Mouse (Mus musculus): ENCODE results near the gene Rbms3. TPM values are rescaled to one million over a fixed set of nuclear protein-coding genes. Genes with fewer than 3 reads are reported as not detected.

Gene Rbms3
- total and polyA plus RNA-seq, 3 experiments, result not detected

DNA sequence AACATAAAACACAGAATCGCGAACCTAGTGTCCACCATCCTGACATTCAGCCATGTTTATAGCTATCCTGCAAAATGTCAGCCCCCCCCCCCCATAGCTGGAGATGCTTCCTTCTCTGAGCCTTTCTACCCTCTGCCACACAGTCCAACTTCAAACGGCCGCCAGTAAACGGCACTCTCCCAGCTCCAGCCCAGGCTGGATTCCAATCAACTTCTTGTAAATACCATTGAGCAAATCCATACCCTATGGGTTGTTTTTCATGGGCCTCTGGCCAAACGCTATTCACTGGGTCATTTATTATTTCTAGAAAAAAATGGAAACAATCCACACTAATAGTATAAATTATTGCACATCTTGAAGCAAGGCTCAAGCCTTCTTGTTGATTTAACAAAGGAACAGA lies 468.6 kb downstream of the Rbms3 start:
- in situ Hi-C loops (cut with MboI; ENCODE audit: low pct_ligation_motif_present, low pct_unique_long_range_greater_than_20kb, low sequenced_read_pairs) (no loop called here), dilution Hi-C loops (cut with MboI; ENCODE audit: extremely low pct_ligation_motif_present, extremely low pct_unique_long_range_greater_than_20kb, low sequenced_read_pairs) (no loop called here)
- no peaks in the 10 kb centered on the region for H3K4me1 ChIP-seq (ENCODE audit: control insufficient read depth in 1 of 2, insufficient read depth in 2 of 2)
- no peak overlapping the region for H3K27ac ChIP-seq (ENCODE audit: insufficient read depth, low read depth)
- no peak overlapping the region for H3K4me2 ChIP-seq (ENCODE audit: insufficient read depth, low read depth, poor library complexity, severe bottlenecking)
- no peaks in the 10 kb centered on the region for H3K27me3 ChIP-seq (replicated peaks)
- DNase-seq (ENCODE audit: extremely low read depth), result no peak
- peaks cover 79% of the 10 kb centered on the region for H3K9me3 ChIP-seq (replicated peaks; ENCODE audit: low read length)
- no peak overlapping the region for H3K4me3 ChIP-seq (replicated peaks in 1 of 3; ENCODE audit: low read depth in 2 of 3, low read length in 2 of 3, poor library complexity in 1 of 3)
- TF ChIP-seq ZMIZ1 (IDR thresholded peaks at IDR 0.05; ENCODE audit: low read depth, low read length), result no peak
- no peak for TF ChIP-seq KAT2A (IDR thresholded peaks at IDR 0.05; ENCODE audit: insufficient replicate concordance, low read length)
- TF ChIP-seq MAX (IDR thresholded peaks at IDR 0.05; ENCODE audit: low read length), result no peak
- no peak for TF ChIP-seq TBP (conservative IDR thresholded peaks at IDR 0.05; ENCODE audit: low read depth, low read length)
- TF ChIP-seq RCOR1 (conservative IDR thresholded peaks at IDR 0.05; ENCODE audit: low read depth, low read length), result no peak
- TF ChIP-seq CHD2 (IDR thresholded peaks at IDR 0.05; ENCODE audit: low read length), result no peak
- TF ChIP-seq ETS1 (conservative IDR thresholded peaks at IDR 0.05; ENCODE audit: low read depth, low read length), result no peak
- TF ChIP-seq MAFK (IDR thresholded peaks at IDR 0.05; ENCODE audit: insufficient replicate concordance, low read length), result no peak
- H3K79me2 ChIP-seq (replicated peaks; ENCODE audit: control insufficient read depth, extremely low read depth, insufficient read depth, poor library complexity, severe bottlenecking), result no peaks in the 10 kb centered on the region
- H3K9ac ChIP-seq (ENCODE audit: insufficient read depth, low read depth), result no peak overlapping the region
- no peaks in the 10 kb centered on the region for H3K36me3 ChIP-seq (replicated peaks in 1 of 2; ENCODE audit: control insufficient read depth in 1 of 2, insufficient read depth in 1 of 2, low read length in 1 of 2)

DNA sequence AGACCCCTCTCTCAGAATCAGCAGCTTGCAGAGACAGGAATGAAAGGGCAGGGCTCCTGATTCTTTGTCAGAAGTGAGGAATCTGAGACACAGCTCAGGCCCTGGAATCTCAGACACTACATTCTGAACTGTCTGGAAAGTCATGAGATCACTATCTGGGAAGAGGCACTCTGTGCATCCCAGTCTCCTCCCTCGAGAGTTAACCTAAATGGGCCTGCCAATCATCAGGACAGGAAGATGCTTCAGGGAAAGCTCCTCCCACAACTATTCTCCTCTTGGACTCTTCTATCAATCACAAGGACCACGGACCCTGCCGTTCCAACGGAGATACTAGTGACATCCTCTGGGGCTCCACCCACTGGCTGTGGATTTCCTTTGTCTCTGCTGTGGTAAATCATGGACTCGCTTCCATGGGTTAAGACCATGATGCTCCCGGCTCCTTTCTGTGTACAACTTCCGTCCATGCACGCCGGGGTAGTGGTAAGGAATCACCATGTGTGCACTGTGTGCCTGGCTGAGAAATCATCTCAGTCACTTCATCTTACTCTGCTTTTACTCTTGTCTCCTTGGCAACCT lies 473.3 kb downstream of the Rbms3 start:
- Histone ChIP-seq H3K4me2 (ENCODE audit: insufficient read depth, low read depth, poor library complexity, severe bottlenecking) (no peak overlapping the region), H3K27ac (ENCODE audit: insufficient read depth, low read depth) (no peak overlapping the region), H3K9ac (ENCODE audit: insufficient read depth, low read depth) (no peak overlapping the region), H3K79me2 (replicated peaks; ENCODE audit: control insufficient read depth, extremely low read depth, insufficient read depth, poor library complexity, severe bottlenecking) (no peaks in the 10 kb centered on the region), H3K9me3 (replicated peaks; ENCODE audit: low read length) (peaks cover 74% of the 10 kb centered on the region), H3K4me1 (ENCODE audit: control insufficient read depth in 1 of 2, insufficient read depth in 2 of 2) (no peaks in the 10 kb centered on the region), H3K27me3 (replicated peaks) (no peaks in the 10 kb centered on the region), H3K4me3 (replicated peaks in 1 of 3; ENCODE audit: low read depth in 2 of 3, low read length in 2 of 3, poor library complexity in 1 of 3) (no peak overlapping the region), H3K36me3 (replicated peaks in 1 of 2; ENCODE audit: control insufficient read depth in 1 of 2, insufficient read depth in 1 of 2, low read length in 1 of 2) (no peaks in the 10 kb centered on the region)
- in situ Hi-C loops (cut with MboI; ENCODE audit: low pct_ligation_motif_present, low pct_unique_long_range_greater_than_20kb, low sequenced_read_pairs), result no loop called here
- DNase-seq (ENCODE audit: extremely low read depth), result no peak
- TF ChIP-seq IRF4 (IDR thresholded peaks at IDR 0.05; ENCODE audit: low read depth, low read length) (no peak), MAFK (IDR thresholded peaks at IDR 0.05; ENCODE audit: insufficient replicate concordance, low read length) (no peak), GABPA (IDR thresholded peaks at IDR 0.05; ENCODE audit: insufficient replicate concordance, low read depth, low read length) (no peak), RCOR1 (conservative IDR thresholded peaks at IDR 0.05; ENCODE audit: low read depth, low read length) (no peak), ZKSCAN1 (IDR thresholded peaks at IDR 0.05; ENCODE audit: borderline replicate concordance, low read depth, low read length) (no peak), USF2 (conservative IDR thresholded peaks at IDR 0.05; ENCODE audit: low read depth, low read length) (no peak), NELFE (IDR thresholded peaks at IDR 0.05; ENCODE audit: low read depth, low read length) (no peak), NRF1 (IDR thresholded peaks at IDR 0.05; ENCODE audit: low read depth, low read length) (no peak), MYC (IDR thresholded peaks at IDR 0.05; ENCODE audit: low read depth, low read length) (no peak), POLR2A (IDR thresholded peaks at IDR 0.05; ENCODE audit: low read depth, low read length) (no peak), MAZ (IDR thresholded peaks at IDR 0.05; ENCODE audit: low read depth, low read length) (no peak), POLR2AphosphoS2 (IDR thresholded peaks at IDR 0.05; ENCODE audit: low read depth, low read length) (no peak), ZC3H11A (IDR thresholded peaks at IDR 0.05; ENCODE audit: low read depth, low read length) (no peak), ZMIZ1 (IDR thresholded peaks at IDR 0.05; ENCODE audit: low read depth, low read length) (no peak), ETS1 (conservative IDR thresholded peaks at IDR 0.05; ENCODE audit: low read depth, low read length) (no peak), JUN (IDR thresholded peaks at IDR 0.05; ENCODE audit: insufficient read depth, low read depth, low read length) (no peak), CTCF (conservative IDR thresholded peaks at IDR 0.05 in 1 of 2, IDR thresholded peaks at IDR 0.05 in 1 of 2; ENCODE audit: low read depth in 2 of 2, low read length in 2 of 2) (no peak), MEF2A (IDR thresholded peaks at IDR 0.05; ENCODE audit: borderline replicate concordance, low read depth, low read length) (no peak)
- dilution Hi-C loops (cut with MboI; ENCODE audit: extremely low pct_ligation_motif_present, extremely low pct_unique_long_range_greater_than_20kb, low sequenced_read_pairs), result no loop called here
